Mouse (Mus musculus) telencephalon, adult 2 months (tissue): ENCODE results near the gene 4933405O20Rik.
A peak's percentile ranks its signal among the peaks of the same experiment; 100 is the strongest.

Experiments
- DNase-seq: peaks from one replicate; pipeline ENCODE4 v3.0.0-alpha.2; 2011; ENCODE audit warnings: low read depth, low spot score

4933405O20Rik gene

GRCm38 (mm10) chr7:50598890-50599289 is at the start of gene 4933405O20Rik:
TSS of gene 4933405O20Rik (plus strand) at chr7:50599190.
- DNase-seq: no peak

- DNase-seq: no peak
Measured at GRCm38 (mm10) chr7:50549572-50549971, 49.4 kb upstream of the 4933405O20Rik start.

GRCm38 (mm10) chr7:50551426-50551825 is 47.6 kb upstream of the 4933405O20Rik start:
- peak; percentile 56 for DNase-seq

- no peak for DNase-seq
Measured at GRCm38 (mm10) chr7:50562708-50563107, 36.3 kb upstream of the 4933405O20Rik start.

GRCm38 (mm10) chr7:50573841-50574240 is 25.1 kb upstream of the 4933405O20Rik start:
- no peak for DNase-seq

- DNase-seq: no peak
Measured at GRCm38 (mm10) chr7:50588642-50589424, 10.2 kb upstream of the 4933405O20Rik start.

GRCm38 (mm10) chr7:50614101-50614500 is 15.1 kb downstream of the 4933405O20Rik start:
- peak; percentile 52 for DNase-seq

GRCm38 (mm10) chr7:50629186-50629585 is 30.2 kb downstream of the 4933405O20Rik start:
- no peak for DNase-seq

GRCm38 (mm10) chr7:50633147-50633546 is 34.2 kb downstream of the 4933405O20Rik start:
- DNase-seq: no peak
